Mouse (Mus musculus): ENCODE data around the gene Ankrd12.

GRCm38 (mm10) chr17:66057145-66057544 lies 19.7 kb downstream of the Ankrd12 start:
- TF ChIP-seq CTCF (IDR thresholded peaks at IDR 0.05; ENCODE audit: extremely low read depth, insufficient read length, insufficient replicate concordance, low read depth, low read length), result no peak
- no peak for TF ChIP-seq POLR2A (IDR thresholded peaks at IDR 0.05; ENCODE audit: low read depth, low read length)

Measured in small intestine, adult 2 months (tissue).